Mouse (Mus musculus) adrenal gland (tissue): ENCODE results near the gene Pepd.

Source experiments
- intact Hi-C: fragments of 180-260 bp; cut with DNase I; formaldehyde crosslinking; loops from one replicate; pipeline ENCODE4 v1.15.1; 2025

Pepd gene

GRCm38 (mm10) chr7:35053161-35053560 is 141.0 kb downstream of the Pepd start:
- intact Hi-C loops: no loop called here

DNA sequence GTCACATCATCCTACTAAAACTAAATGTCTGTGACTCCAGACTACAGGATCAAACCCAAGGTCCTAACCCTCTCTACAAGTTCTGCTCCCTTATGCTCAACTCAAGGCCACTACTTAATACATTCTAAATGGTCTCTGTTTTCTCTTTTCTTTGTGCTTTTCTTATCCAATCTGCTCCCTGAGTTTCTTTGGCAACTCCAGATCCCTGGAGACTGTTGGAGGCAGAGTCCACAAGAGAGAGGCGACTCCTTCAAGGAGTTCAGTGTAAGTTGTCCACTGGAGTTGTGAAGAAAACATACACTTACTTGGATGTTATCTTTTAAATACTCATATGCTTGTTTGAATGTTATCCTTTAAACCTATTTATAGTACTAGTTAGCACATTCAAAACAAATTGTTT is 142.1 kb downstream of the Pepd start:
- intact Hi-C loops: no loop called here

DNA sequence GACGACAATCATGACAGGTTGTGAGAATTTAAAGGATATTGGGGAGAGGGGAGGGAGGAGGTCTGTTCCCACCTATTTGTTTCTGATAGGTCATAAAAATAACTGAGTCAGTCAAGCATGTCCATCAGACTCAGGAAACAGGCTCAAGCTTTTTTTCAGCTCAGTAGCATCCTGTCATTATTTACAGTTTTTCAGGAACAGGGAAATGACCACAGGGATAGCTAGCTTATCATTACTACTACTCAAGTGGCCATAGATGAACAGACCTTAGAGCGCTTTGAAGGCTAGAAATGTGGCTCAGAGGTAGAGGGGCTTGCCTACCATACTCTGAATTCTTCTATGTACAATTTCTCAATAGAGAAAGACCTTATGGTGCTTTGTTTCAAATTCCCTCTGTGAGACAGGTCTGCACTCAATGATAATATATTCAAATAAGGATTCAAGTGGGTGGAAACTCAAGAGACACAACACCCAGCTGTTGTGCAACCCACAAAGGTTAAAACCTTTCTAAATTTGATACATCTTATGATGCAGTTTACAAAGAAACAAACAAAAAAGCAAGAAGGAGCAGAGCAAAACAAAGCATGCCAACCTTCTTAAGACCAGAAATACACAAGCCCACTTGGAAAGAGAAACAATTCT is 142.9 kb downstream of the Pepd start:
- intact Hi-C loops: loop anchor here (5.0 kb wide), 1 partner anchor 57 kb away; no protein-coding TSS in a partner anchor

GRCm38 (mm10) chr7:35055619-35056435 is 143.6 kb downstream of the Pepd start:
- intact Hi-C loops: loop anchor here (5.0 kb wide), 1 partner anchor 56 kb away; no protein-coding TSS in a partner anchor

DNA sequence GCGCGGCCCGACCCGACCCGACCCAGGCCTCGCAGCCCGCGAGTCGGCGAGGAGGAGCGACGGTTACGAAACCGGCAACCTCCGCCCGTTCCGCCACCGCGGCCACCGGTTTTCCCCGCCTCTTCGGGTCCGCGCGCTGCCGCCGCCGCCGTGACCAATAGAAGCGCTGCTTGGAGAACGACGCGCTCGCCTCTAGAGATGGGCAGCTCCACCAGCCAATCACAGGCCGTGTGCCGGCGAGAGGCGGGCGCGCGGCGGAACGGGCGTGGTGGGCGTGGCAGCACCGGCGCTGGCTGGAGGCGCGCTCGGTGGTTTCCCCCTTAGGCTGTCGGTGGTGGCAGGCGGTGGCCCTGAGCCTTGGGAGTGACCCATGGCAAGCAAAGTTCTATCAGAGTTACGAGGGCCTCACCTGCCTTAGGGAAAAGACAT is 144.3 kb downstream of the Pepd start, which contains the start of gene Cebpg:
Gene Cebpg (minus strand): TSS at position 138 of the 429 bp plus-strand sequence.
- intact Hi-C loops: loop anchor here (5.0 kb wide), 1 partner anchor 56 kb away; no protein-coding TSS in a partner anchor

DNA sequence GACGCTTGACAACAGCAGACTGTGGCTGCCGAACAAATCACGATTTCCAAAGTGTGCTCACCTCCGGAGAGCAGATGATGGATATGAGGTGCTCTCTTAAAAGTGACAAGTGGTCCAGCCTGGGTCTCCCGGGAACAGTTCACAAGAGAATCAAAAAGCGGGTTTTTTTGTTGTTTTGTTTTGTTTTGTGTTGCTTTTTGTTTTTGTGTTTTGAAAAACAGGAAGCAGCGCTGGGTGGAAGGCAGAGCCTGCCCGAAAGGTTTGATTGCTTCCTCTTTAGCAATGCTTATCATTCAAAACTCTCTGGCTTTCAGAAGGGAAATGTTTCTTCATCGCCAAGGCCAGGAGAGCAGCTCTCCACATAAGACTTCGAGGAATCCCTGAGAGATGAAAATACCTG is 144.8 kb downstream of the Pepd start:
- intact Hi-C loops: loop anchor here (5.0 kb wide), 1 partner anchor 55 kb away; no protein-coding TSS in a partner anchor

DNA sequence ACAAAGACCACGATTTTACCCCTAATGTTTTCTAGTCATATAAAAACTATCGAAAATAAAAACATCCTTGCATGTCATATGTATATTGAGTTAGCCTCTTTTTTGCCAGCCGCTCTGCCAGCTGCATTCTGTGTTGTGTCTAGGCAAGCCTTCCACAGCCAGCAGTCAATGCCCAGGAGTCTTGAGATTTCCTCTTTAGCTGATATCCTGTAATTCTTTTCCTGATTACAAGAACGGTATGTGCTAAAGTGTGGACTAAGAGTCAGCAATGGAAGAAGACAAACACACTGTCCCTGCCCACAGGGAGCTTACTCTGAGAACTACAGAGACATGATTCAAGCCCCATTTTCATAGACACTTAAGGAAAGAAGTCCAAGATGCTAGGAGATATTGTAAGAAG is 145.4 kb downstream of the Pepd start:
- intact Hi-C loops: loop anchor here (5.0 kb wide), 1 partner anchor 55 kb away; no protein-coding TSS in a partner anchor

DNA sequence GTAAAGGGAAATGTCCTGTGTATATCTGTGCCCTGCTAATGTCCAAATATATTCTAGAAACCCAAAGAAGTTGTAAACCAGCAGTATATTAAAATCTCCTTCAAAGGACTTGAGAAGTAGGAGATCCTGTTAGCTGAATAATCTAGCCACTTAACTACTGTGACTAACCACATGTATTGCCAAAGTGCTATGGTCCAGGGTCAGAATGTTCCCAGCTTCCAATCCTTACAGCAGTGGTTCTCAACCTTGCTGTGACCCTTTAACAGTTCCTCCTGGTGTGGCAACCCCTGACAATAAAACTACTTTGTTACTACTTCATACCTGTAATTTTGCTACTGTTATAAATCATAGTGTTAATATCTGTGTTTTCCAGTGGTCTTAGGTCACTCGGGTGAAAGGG is 146.2 kb downstream of the Pepd start:
- intact Hi-C loops: loop anchor here (5.0 kb wide), 1 partner anchor 54 kb away; no protein-coding TSS in a partner anchor

DNA sequence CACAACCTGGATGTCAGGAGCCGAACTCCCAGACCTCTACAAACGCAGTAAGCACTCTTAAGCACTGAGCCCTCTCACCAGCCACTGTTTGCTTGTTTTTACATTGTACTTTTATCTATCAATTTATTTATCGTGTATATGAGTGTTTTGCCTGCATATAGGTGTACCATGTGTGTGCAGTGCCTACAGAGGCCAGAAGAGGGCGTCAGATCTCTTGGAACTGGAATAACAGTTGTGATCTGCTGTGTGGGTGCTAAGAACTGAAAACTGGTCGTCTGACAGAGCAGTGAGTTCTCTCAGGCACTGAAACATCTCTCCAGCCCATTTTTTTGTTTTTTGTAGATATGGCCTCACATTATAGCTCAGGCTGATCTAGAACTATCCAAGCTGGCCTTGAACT is 147.3 kb downstream of the Pepd start:
- intact Hi-C loops: loop anchor here (5.0 kb wide), 1 partner anchor 53 kb away; no protein-coding TSS in a partner anchor

- intact Hi-C loops: no loop called here
Observed at GRCm38 (mm10) chr7:35064286-35065258, 152.4 kb downstream of the Pepd start.

GRCm38 (mm10) chr7:35065958-35066357 is 153.8 kb downstream of the Pepd start:
- intact Hi-C loops: no loop called here

- intact Hi-C loops: no loop called here
Observed at GRCm38 (mm10) chr7:35066640-35067212, 154.5 kb downstream of the Pepd start.

GRCm38 (mm10) chr7:35076645-35077044 is 164.5 kb downstream of the Pepd start:
- intact Hi-C loops: no loop called here

DNA sequence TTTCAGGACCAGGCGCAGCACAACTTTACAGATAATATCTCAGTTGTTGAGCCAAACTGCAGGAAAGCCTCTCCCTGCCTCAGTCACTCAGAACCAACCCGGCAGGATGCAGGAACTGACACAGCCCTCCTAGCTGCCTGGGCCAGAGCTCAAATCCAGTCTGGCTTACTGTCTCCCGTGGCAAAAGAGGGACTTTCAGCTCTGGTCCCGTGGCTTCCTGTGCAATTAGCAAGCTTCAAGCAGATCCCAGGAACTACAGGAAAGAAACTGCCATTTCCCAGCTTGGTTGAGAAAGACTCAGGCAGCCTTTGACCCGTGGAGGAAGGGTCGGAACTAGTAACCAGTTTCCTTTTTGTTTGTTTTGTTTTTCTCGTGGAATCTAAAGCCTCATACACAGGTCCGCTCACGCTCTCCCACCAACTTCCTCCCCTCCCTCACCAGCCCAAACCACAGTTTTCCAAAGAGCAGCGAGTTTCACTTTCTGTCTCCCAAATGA is 168.7 kb downstream of the Pepd start:
- intact Hi-C loops: loop anchor here (5.0 kb wide), 1 partner anchor 36 kb away; the partner anchor contains the start of gene Cebpa

- intact Hi-C loops: loop anchor here (5.0 kb wide), 1 partner anchor 36 kb away; the partner anchor contains the start of gene Cebpa
Observed at GRCm38 (mm10) chr7:35081406-35082104, 169.4 kb downstream of the Pepd start.

GRCm38 (mm10) chr7:35084565-35085360 is 172.6 kb downstream of the Pepd start:
- intact Hi-C loops: loop anchor here (5.0 kb wide), 1 partner anchor 33 kb away; the partner anchor contains the start of gene Cebpa

GRCm38 (mm10) chr7:35086271-35086861 is 174.2 kb downstream of the Pepd start:
- intact Hi-C loops: no loop called here

GRCm38 (mm10) chr7:35090550-35090949 is 178.4 kb downstream of the Pepd start:
- intact Hi-C loops: no loop called here
